Mouse (Mus musculus) midbrain, embryonic 16.5 days (tissue): ENCODE data around the gene Cd8a. TPM values are rescaled to one million over a fixed set of nuclear protein-coding genes. Genes with fewer than 3 reads are reported as not detected.

Experiments used
- ATAC-seq: fragments of 200-750 bp; cut with Nextera tagmentation; 2 replicates; pipeline ENCODE4 v1.8.0; 2017; ENCODE audit warnings: moderate TSS enrichment
- H3K27ac ChIP-seq: fragments of 300-500 bp; sonication (generic); 2 replicates; pipeline ENCODE4 v1.5.1; 2014; ENCODE audit warnings: mild to moderate bottlenecking, low read length, mixed read lengths
- H3K27me3 ChIP-seq: fragments of 300-500 bp; sonication (generic); 2 replicates; pipeline ENCODE4 v1.6.1; 2014; ENCODE audit warnings: low read depth, low read length, mixed read lengths; ENCODE audit not compliant: control insufficient read depth, insufficient read depth
- H3K36me3 ChIP-seq: fragments of 300-500 bp; sonication (generic); 2 replicates; pipeline ENCODE4 v1.6.1; 2014; ENCODE audit warnings: mild to moderate bottlenecking, low read length, moderate library complexity, mixed read lengths; ENCODE audit not compliant: control insufficient read depth, insufficient read depth
- H3K4me1 ChIP-seq: fragments of 300-500 bp; sonication (generic); 2 replicates; pipeline ENCODE4 v1.6.1; 2014; ENCODE audit warnings: mild to moderate bottlenecking, low read length, mixed read lengths; ENCODE audit not compliant: control insufficient read depth, insufficient read depth
- H3K4me2 ChIP-seq: fragments of 300-500 bp; sonication (generic); 2 replicates; pipeline ENCODE4 v1.6.1; 2014; ENCODE audit warnings: mild to moderate bottlenecking, low read length, mixed read lengths
- H3K4me3 ChIP-seq: fragments of 300-500 bp; sonication (generic); 2 replicates; pipeline ENCODE4 v1.5.1; 2014; ENCODE audit warnings: low read depth, mild to moderate bottlenecking, low read length, moderate library complexity, mixed read lengths
- H3K9ac ChIP-seq: fragments of 300-500 bp; sonication (generic); 2 replicates; pipeline ENCODE4 v1.6.1; 2014; ENCODE audit warnings: low read depth, low read length, mixed read lengths
- H3K9me3 ChIP-seq: fragments of 300-500 bp; sonication (generic); replicated peaks from 2 replicates; pipeline ENCODE4 v1.6.1; 2014; ENCODE audit warnings: mild to moderate bottlenecking, low read length, mixed read lengths; ENCODE audit not compliant: control insufficient read depth, poor library complexity, severe bottlenecking
- WGBS: fragments of 180-500 bp; shearing (Covaris S2); extraction: QIAGEN DNeasy Blood & Tissue Kit; methylation state at CpG from one replicate; pipeline ENCODE4 v1.1.7; 2014; 5-methylcytosine and 5-hydroxymethylcytosine counted together
- polyA plus RNA-seq: library from polyadenylated mRNA; unstranded; fragments of >200 nt; fragmentation: Nextera tagmentation; extraction: Ambion mirVana; gene quantifications from 2 replicates; pipeline ENCODE4 v1.2.1, GENCODE M21; 2015

Gene Cd8a
- polyA plus RNA-seq, 1 experiment from 2014 or later: not detected

DNA sequence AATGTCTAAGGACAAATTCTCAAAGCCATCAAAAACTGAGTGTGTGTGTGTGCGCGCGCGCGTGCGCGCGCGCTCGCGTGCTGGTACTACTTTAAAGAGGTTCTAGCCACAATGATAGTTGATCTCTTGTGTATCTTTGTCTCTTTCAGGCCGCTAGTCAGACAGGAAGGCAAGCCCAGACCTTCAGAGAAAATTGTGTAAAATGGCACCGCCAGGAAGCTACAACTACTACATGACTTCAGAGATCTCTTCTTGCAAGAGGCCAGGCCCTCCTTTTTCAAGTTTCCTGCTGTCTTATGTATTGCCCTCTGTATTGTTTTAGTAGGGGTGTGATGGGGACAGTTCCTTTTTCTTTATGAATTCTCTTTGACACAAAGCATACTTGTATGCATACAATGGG, 3.5 kb downstream of the Cd8a start:
- Histone ChIP-seq H3K9me3 (no peaks in the 10 kb centered on the region), H3K4me1 (no peaks in the 10 kb centered on the region), H3K4me2 (no peak overlapping the region), H3K27me3 (no peaks in the 10 kb centered on the region), H3K4me3 (no peak overlapping the region), H3K36me3 (no peaks in the 10 kb centered on the region), H3K27ac (no peak overlapping the region), H3K9ac (no peak overlapping the region)
- WGBS: 96% methylated on average over 13 of the region's 13 CpGs
- ATAC-seq: no peak

DNA sequence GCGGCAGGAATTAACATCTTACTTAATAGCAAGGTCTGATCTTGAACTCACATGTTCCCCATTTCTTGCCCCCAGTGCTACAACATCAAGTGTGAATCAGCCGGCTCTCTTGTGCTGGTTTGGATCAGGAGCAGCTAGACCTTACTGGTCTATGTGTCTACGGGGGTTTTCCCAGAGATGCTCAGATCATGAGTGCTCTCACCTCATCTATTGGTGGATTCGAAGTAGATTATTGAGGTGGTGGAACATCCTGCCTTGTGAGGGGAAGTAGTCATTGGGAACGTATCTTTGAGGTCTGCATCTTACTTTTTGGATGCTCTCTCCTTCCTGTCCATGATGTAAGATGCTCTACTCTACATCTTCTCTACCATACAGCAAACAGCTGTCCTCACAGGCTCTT, 8.4 kb downstream of the Cd8a start:
- H3K9me3 ChIP-seq: no peaks in the 10 kb centered on the region
- 95% methylated on average over 5 of the region's 5 CpGs for WGBS
- ATAC-seq: no peak

DNA sequence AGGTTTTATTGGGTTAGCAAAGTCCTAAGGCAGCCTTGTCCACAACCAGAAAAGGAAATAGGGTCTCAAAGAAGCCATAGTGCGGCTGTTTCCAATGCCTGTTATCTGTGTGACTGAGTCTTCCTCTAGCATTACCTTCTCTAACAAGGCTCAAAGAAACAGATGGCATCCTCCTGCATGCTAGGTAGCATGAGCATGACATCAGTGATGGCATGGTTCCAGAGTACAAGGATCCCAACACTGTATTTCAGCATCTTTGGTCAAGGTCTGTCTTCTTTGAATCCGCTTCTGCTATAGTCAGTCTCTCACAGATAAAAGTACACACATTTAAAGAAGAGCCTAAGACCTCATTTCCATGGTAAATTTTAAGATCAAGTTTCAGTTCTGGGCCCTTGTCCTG, 17.3 kb downstream of the Cd8a start:
- Histone ChIP-seq H3K27me3 (no peaks in the 10 kb centered on the region), H3K9me3 (no peaks in the 10 kb centered on the region), H3K4me3 (no peak overlapping the region), H3K27ac (no peak overlapping the region), H3K9ac (no peak overlapping the region), H3K36me3 (peaks cover 16% of the 10 kb centered on the region; the same call in 1 of the 2 replicates), H3K4me1 (no peaks in the 10 kb centered on the region), H3K4me2 (no peak overlapping the region)
- WGBS: 95% methylated on average over 2 of the region's 2 CpGs
- no peak for ATAC-seq

More for the DNA sequence above, 8.4 kb downstream of the Cd8a start:
- Histone ChIP-seq H3K4me3 (no peak overlapping the region), H3K4me1 (no peaks in the 10 kb centered on the region), H3K27me3 (no peaks in the 10 kb centered on the region), H3K9ac (no peak overlapping the region), H3K27ac (no peak overlapping the region), H3K4me2 (no peak overlapping the region), H3K36me3 (no peaks in the 10 kb centered on the region)

DNA sequence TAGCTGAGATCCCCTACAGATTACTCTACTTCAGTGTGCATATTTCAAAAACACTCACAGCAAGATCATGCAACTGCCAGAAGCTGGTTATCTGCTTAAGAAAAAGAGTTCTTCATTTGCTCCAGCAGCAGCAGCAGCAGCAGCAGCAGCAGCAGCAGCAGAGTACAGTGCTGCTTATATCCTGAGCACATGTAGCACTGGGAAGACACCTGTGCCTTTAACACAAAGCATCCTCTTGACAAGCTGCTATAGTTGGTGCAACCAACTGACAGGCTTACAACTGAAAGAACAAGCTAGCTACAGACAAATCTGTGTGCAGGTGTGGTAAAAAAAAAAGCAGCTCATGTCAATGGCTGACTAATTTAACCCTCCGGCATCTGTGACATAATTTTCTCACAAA, 22.8 kb downstream of the Cd8a start:
- no peak for ATAC-seq
- 94% methylated on average over 1 of the region's 1 CpGs for WGBS
- Histone ChIP-seq H3K27ac (no peak overlapping the region), H3K9ac (no peak overlapping the region), H3K4me2 (no peak overlapping the region), H3K4me3 (no peak overlapping the region), H3K27me3 (no peaks in the 10 kb centered on the region), H3K4me1 (peaks cover 3% of the 10 kb centered on the region; the same call in 1 of the 2 replicates), H3K9me3 (no peaks in the 10 kb centered on the region), H3K36me3 (peaks cover 11% of the 10 kb centered on the region; the same call in 1 of the 2 replicates)

DNA sequence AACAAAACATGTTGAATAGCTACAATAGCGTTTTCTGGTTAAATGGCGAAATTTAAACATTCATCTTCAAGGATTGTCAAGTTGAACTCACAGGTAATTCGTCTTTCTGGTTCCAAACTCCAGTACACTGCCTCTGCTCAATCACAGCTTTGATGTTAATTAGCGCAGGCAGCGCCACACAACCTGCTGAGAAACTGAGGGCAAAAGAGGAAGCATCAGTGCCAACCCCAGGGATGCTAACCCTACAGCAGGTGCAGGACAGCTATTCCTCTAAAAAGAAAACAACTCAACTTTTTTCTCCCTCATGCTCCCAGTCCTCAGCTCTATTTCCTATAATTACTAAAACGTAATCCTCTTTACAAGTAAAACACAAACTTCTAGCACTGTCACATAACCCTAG, 23.5 kb downstream of the Cd8a start:
- 95% methylated on average over 6 of the region's 6 CpGs for WGBS
- H3K4me2 ChIP-seq: no peak overlapping the region
- H3K4me1 ChIP-seq: peaks cover 3% of the 10 kb centered on the region; the same call in 1 of the 2 replicates
- peaks cover 5% of the 10 kb centered on the region; the same call in 1 of the 2 replicates for H3K36me3 ChIP-seq
- H3K4me3 ChIP-seq: no peak overlapping the region
- H3K9ac ChIP-seq: no peak overlapping the region
- ATAC-seq: no peak
- no peak overlapping the region for H3K27ac ChIP-seq
- H3K9me3 ChIP-seq: no peaks in the 10 kb centered on the region
- no peaks in the 10 kb centered on the region for H3K27me3 ChIP-seq

DNA sequence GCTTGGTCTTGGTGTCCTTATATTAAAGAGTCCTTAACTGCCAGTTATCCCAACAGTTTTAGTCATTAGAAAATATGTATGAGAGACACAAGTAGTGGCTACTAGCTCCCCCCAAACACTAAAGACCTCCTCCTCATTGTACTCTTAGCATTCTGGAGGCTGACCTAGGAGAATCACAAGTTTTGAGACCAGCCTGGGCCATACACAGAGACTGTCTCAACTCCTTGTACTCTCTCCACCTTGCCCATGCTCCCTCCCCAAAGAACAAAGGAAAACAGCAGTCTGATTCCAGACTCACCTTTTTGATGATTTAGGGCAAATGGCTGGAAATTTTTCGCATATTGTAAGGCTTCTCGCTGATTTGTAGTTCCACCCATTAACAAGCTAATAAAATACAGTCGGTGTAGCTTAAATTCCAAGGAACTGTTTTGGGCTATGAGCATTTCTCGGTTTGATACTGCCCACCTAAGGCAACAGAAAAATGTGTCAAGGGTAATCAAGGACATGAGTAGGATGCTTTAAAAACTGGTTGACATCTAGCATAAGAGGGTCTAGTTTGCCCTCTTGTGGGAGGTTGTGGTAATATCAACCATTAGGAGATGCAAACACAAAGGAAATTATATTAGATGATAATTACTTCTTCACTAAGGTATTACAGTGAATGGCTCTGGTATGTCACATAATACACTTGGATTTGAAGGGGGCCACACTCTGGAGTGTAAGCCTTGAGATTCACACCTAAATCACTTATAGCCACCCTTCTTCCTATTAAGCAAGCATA, 25.8 kb downstream of the Cd8a start:
- 0 out of 2 replicates have a peak overlapping the region, but pooled peaks have one; percentile 11 for H3K27ac ChIP-seq
- no peaks in the 10 kb centered on the region for H3K9me3 ChIP-seq
- H3K36me3 ChIP-seq: peaks cover 5% of the 10 kb centered on the region; the same call in 1 of the 2 replicates
- no peak overlapping the region for H3K9ac ChIP-seq
- no peak overlapping the region for H3K4me2 ChIP-seq
- H3K4me1 ChIP-seq: peaks cover 3% of the 10 kb centered on the region; the same call in 1 of the 2 replicates
- peak; percentile 66; the same call in 1 of the 2 replicates for ATAC-seq
- H3K4me3 ChIP-seq: no peak overlapping the region
- WGBS: 81% methylated on average over 4 of the region's 4 CpGs
- no peaks in the 10 kb centered on the region for H3K27me3 ChIP-seq

DNA sequence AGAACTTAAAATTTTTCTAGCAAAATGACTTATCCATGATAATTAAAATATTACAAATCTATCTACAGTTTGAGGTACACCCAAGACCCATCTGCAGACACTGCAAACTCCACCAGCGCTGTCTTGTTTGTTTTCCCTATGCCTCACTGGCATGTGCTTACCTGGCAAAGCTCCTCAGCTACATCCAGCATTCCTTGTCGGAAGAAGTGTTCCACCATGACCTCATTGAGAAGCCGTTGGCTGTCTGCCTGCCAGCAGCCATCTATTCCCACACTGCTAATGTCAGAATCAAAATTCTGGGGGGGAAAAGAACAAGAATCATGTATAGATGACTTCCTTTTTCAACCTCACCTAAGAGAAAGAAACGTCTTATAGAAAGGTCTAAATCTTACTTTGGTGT, 41.4 kb downstream of the Cd8a start:
- no peak overlapping the region for H3K9ac ChIP-seq
- 81% methylated on average over 4 of the region's 4 CpGs for WGBS
- H3K27me3 ChIP-seq: no peaks in the 10 kb centered on the region
- H3K27ac ChIP-seq: no peak overlapping the region
- no peaks in the 10 kb centered on the region for H3K4me1 ChIP-seq
- no peaks in the 10 kb centered on the region for H3K9me3 ChIP-seq
- H3K36me3 ChIP-seq: no peaks in the 10 kb centered on the region; the same call in 1 of the 2 replicates
- no peak overlapping the region for H3K4me2 ChIP-seq
- ATAC-seq: no peak
- H3K4me3 ChIP-seq: no peak overlapping the region

DNA sequence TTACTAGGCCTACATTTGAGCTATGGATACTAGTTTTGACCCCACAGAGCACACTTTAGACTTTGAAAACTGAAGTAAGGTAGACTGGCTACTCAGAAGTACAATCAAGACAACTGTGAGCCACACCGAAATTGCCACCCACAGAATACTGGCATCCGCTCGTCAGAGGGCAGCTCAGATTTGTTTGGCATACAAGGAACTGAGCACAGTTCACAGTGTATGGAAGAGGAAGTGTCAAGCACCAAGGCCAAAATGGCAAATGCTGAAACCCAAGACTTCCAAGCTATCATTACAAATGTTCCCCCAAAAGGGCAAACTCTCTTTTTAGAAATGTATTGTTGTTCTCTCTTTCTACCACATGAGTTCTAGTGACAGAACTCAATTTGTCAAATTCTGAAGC, 42.2 kb downstream of the Cd8a start:
- H3K27ac ChIP-seq: no peak overlapping the region
- H3K36me3 ChIP-seq: no peaks in the 10 kb centered on the region; the same call in 1 of the 2 replicates
- H3K4me2 ChIP-seq: no peak overlapping the region
- H3K27me3 ChIP-seq: no peaks in the 10 kb centered on the region
- H3K9ac ChIP-seq: no peak overlapping the region
- no peak for ATAC-seq
- no peaks in the 10 kb centered on the region for H3K4me1 ChIP-seq
- H3K4me3 ChIP-seq: no peak overlapping the region
- no peaks in the 10 kb centered on the region for H3K9me3 ChIP-seq
- WGBS: 84% methylated on average over 3 of the region's 3 CpGs

DNA sequence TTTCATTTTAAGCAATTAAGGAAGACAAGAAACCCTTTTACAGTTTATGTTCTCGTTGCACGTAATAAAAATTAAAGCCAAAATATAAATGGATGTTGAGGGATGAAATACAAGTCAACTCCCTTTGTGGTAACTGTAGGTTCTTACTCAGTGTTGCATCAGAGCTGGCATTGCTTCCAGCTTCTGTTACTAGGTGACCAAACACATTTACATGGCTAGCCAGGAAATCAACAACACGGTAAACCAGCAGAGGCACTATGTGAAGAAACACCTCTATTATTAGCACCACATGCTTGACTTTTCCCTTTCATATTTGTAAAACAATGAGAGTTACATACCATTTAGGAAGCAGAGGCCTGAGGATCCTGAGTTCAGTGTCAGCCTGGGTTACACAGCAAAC, 45.6 kb downstream of the Cd8a start:
- no peak overlapping the region for H3K4me2 ChIP-seq
- no peak overlapping the region for H3K9ac ChIP-seq
- no peaks in the 10 kb centered on the region for H3K9me3 ChIP-seq
- H3K4me3 ChIP-seq: no peak overlapping the region
- no peaks in the 10 kb centered on the region for H3K27me3 ChIP-seq
- no peaks in the 10 kb centered on the region for H3K36me3 ChIP-seq
- no peak overlapping the region for H3K27ac ChIP-seq
- no peaks in the 10 kb centered on the region for H3K4me1 ChIP-seq
- no peak for ATAC-seq
- 96% methylated on average over 3 of the region's 3 CpGs for WGBS
